Mouse (Mus musculus): ENCODE measurements around the gene Dnase1l3. TPM values are rescaled to one million over a fixed set of nuclear protein-coding genes. Genes with fewer than 3 reads are reported as not detected.

Gene Dnase1l3
- polyA plus RNA-seq, 1 experiment = 69.9 TPM

- DNase-seq (ENCODE audit: low read depth in 1 of 2, low spot score in 2 of 2) = no peak
- no peak overlapping the region for H3K4me3 ChIP-seq (ENCODE audit: extremely low read depth, insufficient read depth, insufficient read length)
- 69% methylated on average over 7 of the region's 7 CpGs for WGBS
- H3K27ac ChIP-seq (ENCODE audit: insufficient read depth, low read length) = no peak overlapping the region
- no peaks in the 10 kb centered on the region for H3K27me3 ChIP-seq (ENCODE audit: control insufficient read depth, insufficient read depth, low read length)
- no peaks in the 10 kb centered on the region for H3K36me3 ChIP-seq (ENCODE audit: control insufficient read depth, insufficient read depth, low read length)
- TF ChIP-seq CTCF (IDR thresholded peaks at IDR 0.05; ENCODE audit: extremely low read depth, insufficient read depth, insufficient read length, insufficient replicate concordance) (no peak), POLR2A (IDR thresholded peaks at IDR 0.05; ENCODE audit: low read depth, low read length) (no peak)
- H3K4me1 ChIP-seq (ENCODE audit: control insufficient read depth, insufficient read depth, insufficient read length) = no peaks in the 10 kb centered on the region
Observed at GRCm38 (mm10) chr14:7963160-7963559, 31.2 kb downstream of the Dnase1l3 start.

- Histone ChIP-seq H3K36me3 (ENCODE audit: control insufficient read depth, insufficient read depth, low read length) (no peaks in the 10 kb centered on the region), H3K27ac (ENCODE audit: insufficient read depth, low read length) (no peak overlapping the region), H3K4me3 (ENCODE audit: extremely low read depth, insufficient read depth, insufficient read length) (no peak overlapping the region), H3K27me3 (ENCODE audit: control insufficient read depth, insufficient read depth, low read length) (no peaks in the 10 kb centered on the region), H3K4me1 (ENCODE audit: control insufficient read depth, insufficient read depth, insufficient read length) (no peaks in the 10 kb centered on the region)
- TF ChIP-seq CTCF (IDR thresholded peaks at IDR 0.05; ENCODE audit: extremely low read depth, insufficient read depth, insufficient read length, insufficient replicate concordance) = no peak
- no peak for TF ChIP-seq POLR2A (IDR thresholded peaks at IDR 0.05; ENCODE audit: low read depth, low read length)
- 87% methylated on average over 2 of the region's 2 CpGs for WGBS
- no peak for DNase-seq (ENCODE audit: low read depth in 1 of 2, low spot score in 2 of 2)
Observed at GRCm38 (mm10) chr14:7962626-7963025, 31.7 kb downstream of the Dnase1l3 start.

- no peak for DNase-seq (ENCODE audit: low read depth in 1 of 2, low spot score in 2 of 2)
- Histone ChIP-seq H3K27ac (ENCODE audit: insufficient read depth, low read length) (no peak overlapping the region), H3K4me3 (ENCODE audit: extremely low read depth, insufficient read depth, insufficient read length) (no peak overlapping the region), H3K36me3 (ENCODE audit: control insufficient read depth, insufficient read depth, low read length) (no peaks in the 10 kb centered on the region), H3K27me3 (ENCODE audit: control insufficient read depth, insufficient read depth, low read length) (no peaks in the 10 kb centered on the region), H3K4me1 (ENCODE audit: control insufficient read depth, insufficient read depth, insufficient read length) (no peaks in the 10 kb centered on the region)
- TF ChIP-seq CTCF (IDR thresholded peaks at IDR 0.05; ENCODE audit: extremely low read depth, insufficient read depth, insufficient read length, insufficient replicate concordance) (no peak), POLR2A (IDR thresholded peaks at IDR 0.05; ENCODE audit: low read depth, low read length) (no peak)
- WGBS = 66% methylated on average over 5 of the region's 5 CpGs
Observed at GRCm38 (mm10) chr14:7961714-7962113, 32.7 kb downstream of the Dnase1l3 start.

- WGBS = 75% methylated on average over 11 of the region's 11 CpGs
- no peak overlapping the region for H3K4me3 ChIP-seq (ENCODE audit: extremely low read depth, insufficient read depth, insufficient read length)
- no peak for DNase-seq (ENCODE audit: low read depth in 1 of 2, low spot score in 2 of 2)
- no peaks in the 10 kb centered on the region for H3K27me3 ChIP-seq (ENCODE audit: control insufficient read depth, insufficient read depth, low read length)
- no peaks in the 10 kb centered on the region for H3K4me1 ChIP-seq (ENCODE audit: control insufficient read depth, insufficient read depth, insufficient read length)
- TF ChIP-seq CTCF (IDR thresholded peaks at IDR 0.05; ENCODE audit: extremely low read depth, insufficient read depth, insufficient read length, insufficient replicate concordance) (no peak), POLR2A (IDR thresholded peaks at IDR 0.05; ENCODE audit: low read depth, low read length) (no peak)
- H3K27ac ChIP-seq (ENCODE audit: insufficient read depth, low read length) = no peak overlapping the region
- H3K36me3 ChIP-seq (ENCODE audit: control insufficient read depth, insufficient read depth, low read length) = no peaks in the 10 kb centered on the region
Observed at GRCm38 (mm10) chr14:7960616-7961015, 33.8 kb downstream of the Dnase1l3 start.

- 87% methylated on average over 9 of the region's 9 CpGs for WGBS
- Histone ChIP-seq H3K4me3 (ENCODE audit: extremely low read depth, insufficient read depth, insufficient read length) (no peak within 1 kb of the TSS), H3K27me3 (ENCODE audit: control insufficient read depth, insufficient read depth, low read length) (no peaks in the 10 kb centered on the region), H3K4me1 (ENCODE audit: control insufficient read depth, insufficient read depth, insufficient read length) (no peaks in the 10 kb centered on the region), H3K36me3 (ENCODE audit: control insufficient read depth, insufficient read depth, low read length) (no peaks in the 10 kb centered on the region), H3K27ac (ENCODE audit: insufficient read depth, low read length) (no peak within 1 kb of the TSS)
- DNase-seq (ENCODE audit: low read depth in 1 of 2, low spot score in 2 of 2) = no peak
- no peak for TF ChIP-seq POLR2A (IDR thresholded peaks at IDR 0.05; ENCODE audit: low read depth, low read length)
- TF ChIP-seq CTCF (IDR thresholded peaks at IDR 0.05; ENCODE audit: extremely low read depth, insufficient read depth, insufficient read length, insufficient replicate concordance) = no peak
Observed at GRCm38 (mm10) chr14:7957049-7957448, 37.3 kb downstream of the Dnase1l3 start, which contains the start of gene Gm45521. Gene Gm45521 (plus strand): TSS chr14:7957288.

- H3K27me3 ChIP-seq (ENCODE audit: control insufficient read depth, insufficient read depth, low read length) = no peaks in the 10 kb centered on the region
- no peaks in the 10 kb centered on the region for H3K36me3 ChIP-seq (ENCODE audit: control insufficient read depth, insufficient read depth, low read length)
- no peak for TF ChIP-seq CTCF (IDR thresholded peaks at IDR 0.05; ENCODE audit: extremely low read depth, insufficient read depth, insufficient read length, insufficient replicate concordance)
- no peak for TF ChIP-seq POLR2A (IDR thresholded peaks at IDR 0.05; ENCODE audit: low read depth, low read length)
- WGBS = 89% methylated on average over 10 of the region's 10 CpGs
- no peak overlapping the region for H3K27ac ChIP-seq (ENCODE audit: insufficient read depth, low read length)
- H3K4me3 ChIP-seq (ENCODE audit: extremely low read depth, insufficient read depth, insufficient read length) = no peak overlapping the region
- DNase-seq (ENCODE audit: low read depth in 1 of 2, low spot score in 2 of 2) = no peak
- no peaks in the 10 kb centered on the region for H3K4me1 ChIP-seq (ENCODE audit: control insufficient read depth, insufficient read depth, insufficient read length)
Observed at GRCm38 (mm10) chr14:7956427-7956826, 37.9 kb downstream of the Dnase1l3 start.

GRCm38 (mm10) chr14:7954071-7954471 is 40.3 kb downstream of the Dnase1l3 start:
- Histone ChIP-seq H3K36me3 (ENCODE audit: control insufficient read depth, insufficient read depth, low read length) (no peaks in the 10 kb centered on the region; the same call in 1 of the 2 replicates), H3K27me3 (ENCODE audit: control insufficient read depth, insufficient read depth, low read length) (no peaks in the 10 kb centered on the region), H3K4me1 (ENCODE audit: control insufficient read depth, insufficient read depth, insufficient read length) (no peaks in the 10 kb centered on the region), H3K4me3 (ENCODE audit: extremely low read depth, insufficient read depth, insufficient read length) (no peak overlapping the region), H3K27ac (ENCODE audit: insufficient read depth, low read length) (no peak overlapping the region)
- DNase-seq (ENCODE audit: low read depth in 1 of 2, low spot score in 2 of 2) = no peak
- TF ChIP-seq CTCF (IDR thresholded peaks at IDR 0.05; ENCODE audit: extremely low read depth, insufficient read depth, insufficient read length, insufficient replicate concordance) = no peak
- no peak for TF ChIP-seq POLR2A (IDR thresholded peaks at IDR 0.05; ENCODE audit: low read depth, low read length)
- 81% methylated on average over 6 of the region's 6 CpGs for whole genome bisulfite sequencing

All from spleen, adult 2 months (tissue).